Mouse (Mus musculus): ENCODE data around the gene Pan3. TPM values are rescaled to one million over a fixed set of nuclear protein-coding genes. Genes with fewer than 3 reads are reported as not detected.

Gene Pan3
- polyA plus RNA-seq, 1 experiment from 2014 or later: 46.9 TPM

DNA sequence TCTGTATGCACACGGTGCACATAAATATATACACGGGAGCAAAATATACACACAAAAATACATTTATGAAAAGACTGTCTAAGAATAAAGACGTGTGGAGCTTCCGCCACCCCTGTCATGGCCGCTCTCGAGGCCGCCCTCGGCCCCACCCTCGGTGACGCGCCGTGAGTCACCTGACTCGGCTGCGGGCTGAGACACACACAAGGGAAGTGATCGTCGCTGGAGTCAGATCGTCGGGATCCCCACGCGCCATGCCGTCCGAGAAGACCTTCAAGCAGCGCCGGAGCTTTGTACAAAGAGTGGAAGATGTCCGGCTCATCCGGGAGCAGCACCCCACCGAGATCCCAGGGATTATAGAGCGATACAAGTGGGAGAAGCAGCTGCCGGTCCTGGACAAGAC, 21.2 kb upstream of the Pan3 start:
- Histone ChIP-seq H3K4me1 (no peaks in the 10 kb centered on the region), H3K27me3 (ENCODE audit: low read depth, poor library complexity, severe bottlenecking) (no peaks in the 10 kb centered on the region), H3K36me3 (no peaks in the 10 kb centered on the region), H3K4me3 (peak overlapping the region; percentile 28), H3K27ac (no peak overlapping the region), H3K9me3 (replicated peaks) (no peaks in the 10 kb centered on the region)
- WGBS: 60% methylated on average over 29 of the region's 29 CpGs
- DNase-seq (ENCODE audit: low spot score): no peak

GRCm38 (mm10) chr5:147410585-147410984, 19.4 kb upstream of the Pan3 start:
- Histone ChIP-seq H3K4me1 (no peaks in the 10 kb centered on the region), H3K27ac (no peak overlapping the region), H3K4me3 (no peak overlapping the region), H3K9me3 (replicated peaks) (no peaks in the 10 kb centered on the region), H3K36me3 (no peaks in the 10 kb centered on the region), H3K27me3 (ENCODE audit: low read depth, poor library complexity, severe bottlenecking) (no peaks in the 10 kb centered on the region)
- WGBS: 85% methylated on average over 6 of the region's 6 CpGs
- no peak for DNase-seq (ENCODE audit: low spot score)

GRCm38 (mm10) chr5:147417986-147418385, 12.0 kb upstream of the Pan3 start:
- 89% methylated on average over 1 of the region's 1 CpGs for WGBS
- H3K27me3 ChIP-seq (ENCODE audit: low read depth, poor library complexity, severe bottlenecking): no peaks in the 10 kb centered on the region
- H3K27ac ChIP-seq: no peak overlapping the region

DNA sequence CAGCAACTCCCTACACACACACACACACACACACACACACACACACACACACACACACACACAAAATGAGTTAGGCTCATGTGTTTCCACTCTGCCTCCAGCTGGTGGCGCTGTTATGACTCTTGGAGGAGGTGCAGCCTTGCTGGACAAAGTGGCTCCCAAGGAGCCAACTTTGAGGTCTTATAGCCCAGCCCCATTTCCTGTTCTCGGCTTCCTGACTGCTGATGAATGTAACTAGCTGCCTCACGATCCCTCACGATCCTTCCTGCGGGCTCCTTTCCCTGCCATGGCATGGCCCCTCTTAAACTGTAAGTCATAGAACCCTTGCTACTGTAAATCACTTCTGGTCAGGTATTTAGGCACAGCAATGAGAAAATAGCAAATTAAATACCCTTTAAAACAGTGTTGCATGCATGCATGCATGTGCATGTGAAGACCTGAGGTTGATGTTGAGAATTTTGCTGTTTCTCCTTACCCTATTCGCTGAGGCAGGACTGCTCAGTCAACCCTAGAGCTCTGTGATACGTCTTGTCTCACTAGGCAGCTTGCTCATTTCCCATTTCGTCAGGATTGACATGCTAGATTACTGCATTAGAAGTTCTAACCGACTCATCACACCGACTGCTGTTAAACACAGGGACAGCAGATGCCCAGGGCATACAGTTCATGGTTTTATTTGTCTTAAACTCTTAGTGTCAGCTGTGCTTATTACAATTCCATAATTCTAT, 11.4 kb upstream of the Pan3 start:
- no peaks in the 10 kb centered on the region for H3K36me3 ChIP-seq
- 47% methylated on average over 10 of the region's 10 CpGs for WGBS
- no peak overlapping the region; the same call in 1 of the 2 replicates for H3K27ac ChIP-seq
- DNase-seq (ENCODE audit: low spot score): peak; percentile 56
- H3K27me3 ChIP-seq (ENCODE audit: low read depth, poor library complexity, severe bottlenecking): no peaks in the 10 kb centered on the region
- H3K9me3 ChIP-seq (replicated peaks): no peaks in the 10 kb centered on the region
- H3K4me3 ChIP-seq: no peak overlapping the region
- peaks cover 6% of the 10 kb centered on the region; the same call in 1 of the 2 replicates for H3K4me1 ChIP-seq

More at GRCm38 (mm10) chr5:147417986-147418385, 12.0 kb upstream of the Pan3 start:
- DNase-seq (ENCODE audit: low spot score): no peak
- H3K4me3 ChIP-seq: no peak overlapping the region
- peaks cover 6% of the 10 kb centered on the region; the same call in 1 of the 2 replicates for H3K4me1 ChIP-seq
- H3K9me3 ChIP-seq (replicated peaks): no peaks in the 10 kb centered on the region
- no peaks in the 10 kb centered on the region for H3K36me3 ChIP-seq

- Histone ChIP-seq H3K9me3 (replicated peaks) (no peaks in the 10 kb centered on the region), H3K36me3 (no peaks in the 10 kb centered on the region), H3K27me3 (ENCODE audit: low read depth, poor library complexity, severe bottlenecking) (no peaks in the 10 kb centered on the region), H3K4me1 (peaks cover 5% of the 10 kb centered on the region; the same call in 1 of the 2 replicates), H3K4me3 (no peak overlapping the region), H3K27ac (no peak overlapping the region)
- no peak for DNase-seq (ENCODE audit: low spot score)
- WGBS: 44% methylated on average over 6 of the region's 6 CpGs
Measured at GRCm38 (mm10) chr5:147423612-147424011, 6.3 kb upstream of the Pan3 start.

- DNase-seq (ENCODE audit: low spot score): no peak
- Histone ChIP-seq H3K36me3 (no peaks in the 10 kb centered on the region), H3K4me1 (peaks cover 13% of the 10 kb centered on the region), H3K27me3 (ENCODE audit: low read depth, poor library complexity, severe bottlenecking) (no peaks in the 10 kb centered on the region), H3K9me3 (replicated peaks) (no peaks in the 10 kb centered on the region), H3K4me3 (no peak overlapping the region), H3K27ac (no peak overlapping the region)
- WGBS: 85% methylated on average over 4 of the region's 4 CpGs
Measured at GRCm38 (mm10) chr5:147426048-147426805, 3.7 kb upstream of the Pan3 start.

- peak overlapping the region; percentile 98 for H3K27ac ChIP-seq
- peaks cover 11% of the 10 kb centered on the region; the same call in 1 of the 2 replicates for H3K36me3 ChIP-seq
- WGBS: under 1% methylated on average over 79 of the region's 91 CpGs
- H3K4me3 ChIP-seq: peak overlapping the region; percentile 99
- H3K9me3 ChIP-seq (replicated peaks): no peaks in the 10 kb centered on the region
- DNase-seq (ENCODE audit: low spot score): peak; percentile 74
- no peaks in the 10 kb centered on the region for H3K27me3 ChIP-seq (ENCODE audit: low read depth, poor library complexity, severe bottlenecking)
- peaks cover 15% of the 10 kb centered on the region for H3K4me1 ChIP-seq
Measured at GRCm38 (mm10) chr5:147430361-147430935, 487 bp downstream of the Pan3 start.

- H3K27ac ChIP-seq: peak overlapping the region; percentile 98
- peak; percentile 74 for DNase-seq (ENCODE audit: low spot score)
- peak overlapping the region; percentile 99 for H3K4me3 ChIP-seq
- H3K27me3 ChIP-seq (ENCODE audit: low read depth, poor library complexity, severe bottlenecking): no peaks in the 10 kb centered on the region
- peaks cover 11% of the 10 kb centered on the region; the same call in 1 of the 2 replicates for H3K36me3 ChIP-seq
- no peaks in the 10 kb centered on the region for H3K9me3 ChIP-seq (replicated peaks)
- peaks cover 15% of the 10 kb centered on the region for H3K4me1 ChIP-seq
- WGBS: 1% methylated on average over 55 of the region's 68 CpGs
Measured at GRCm38 (mm10) chr5:147430936-147431839, 1.2 kb downstream of the Pan3 start.

GRCm38 (mm10) chr5:147432927-147433326, 3.0 kb downstream of the Pan3 start:
- H3K36me3 ChIP-seq: peaks cover 11% of the 10 kb centered on the region; the same call in 1 of the 2 replicates
- no peaks in the 10 kb centered on the region for H3K9me3 ChIP-seq (replicated peaks)
- no peaks in the 10 kb centered on the region for H3K27me3 ChIP-seq (ENCODE audit: low read depth, poor library complexity, severe bottlenecking)
- H3K4me3 ChIP-seq: no peak overlapping the region
- H3K4me1 ChIP-seq: peaks cover 15% of the 10 kb centered on the region
- no peak overlapping the region for H3K27ac ChIP-seq
- DNase-seq (ENCODE audit: low spot score): no peak
- WGBS: 91% methylated on average over 8 of the region's 8 CpGs

DNA sequence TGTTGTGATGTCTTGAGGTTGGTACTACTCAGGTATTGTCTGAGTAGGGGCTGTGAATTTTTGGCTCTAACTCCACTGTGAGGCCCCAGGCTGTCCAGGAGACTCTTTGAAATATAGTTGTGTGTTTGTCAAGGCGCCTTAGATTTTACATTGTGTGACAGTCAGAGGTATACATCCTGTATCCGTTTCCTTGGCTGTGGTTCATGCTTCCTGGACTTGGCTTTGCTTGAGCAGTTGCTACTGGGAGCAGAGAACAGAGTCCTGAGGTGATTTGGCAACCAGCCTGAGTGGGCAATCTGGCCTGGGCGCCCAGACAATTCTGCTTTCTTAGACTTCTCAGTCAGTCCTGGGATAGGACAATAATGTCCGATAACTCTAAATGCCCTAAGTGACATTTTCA, 5.3 kb downstream of the Pan3 start:
- no peak for DNase-seq (ENCODE audit: low spot score)

DNA sequence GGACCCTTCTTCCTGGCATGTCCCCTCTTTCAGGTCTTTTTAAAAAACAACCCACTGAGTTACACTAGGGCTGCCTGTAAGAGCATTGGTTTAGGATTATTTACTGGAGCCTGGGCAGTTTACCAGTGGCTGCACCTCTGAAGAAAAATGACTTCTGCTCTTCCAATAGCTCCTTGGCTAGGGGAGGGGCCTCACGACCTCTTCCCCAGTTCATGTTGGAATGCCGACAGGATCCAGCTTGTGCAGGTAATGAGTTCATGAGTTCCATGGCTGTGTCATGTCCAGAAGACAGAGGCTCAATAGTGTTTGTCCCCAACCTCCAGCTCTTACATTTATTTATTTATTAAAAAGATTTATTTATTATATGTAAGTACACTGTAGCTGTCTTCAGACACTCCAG, 5.8 kb downstream of the Pan3 start:
- Histone ChIP-seq H3K27me3 (ENCODE audit: low read depth, poor library complexity, severe bottlenecking) (no peaks in the 10 kb centered on the region), H3K27ac (no peak overlapping the region), H3K4me1 (peaks cover 4% of the 10 kb centered on the region; the same call in 1 of the 2 replicates), H3K4me3 (no peak overlapping the region), H3K36me3 (peaks cover 22% of the 10 kb centered on the region), H3K9me3 (replicated peaks) (no peaks in the 10 kb centered on the region)
- no peak for DNase-seq (ENCODE audit: low spot score)
- WGBS: 68% methylated on average over 2 of the region's 2 CpGs

More for the DNA sequence above, 5.3 kb downstream of the Pan3 start:
- no peaks in the 10 kb centered on the region for H3K27me3 ChIP-seq (ENCODE audit: low read depth, poor library complexity, severe bottlenecking)
- H3K36me3 ChIP-seq: peaks cover 22% of the 10 kb centered on the region
- H3K9me3 ChIP-seq (replicated peaks): no peaks in the 10 kb centered on the region
- WGBS: 83% methylated on average over 4 of the region's 4 CpGs
- H3K4me3 ChIP-seq: no peak overlapping the region
- no peak overlapping the region for H3K27ac ChIP-seq
- peaks cover 4% of the 10 kb centered on the region; the same call in 1 of the 2 replicates for H3K4me1 ChIP-seq

- peaks cover 4% of the 10 kb centered on the region; the same call in 1 of the 2 replicates for H3K4me1 ChIP-seq
- H3K27me3 ChIP-seq (ENCODE audit: low read depth, poor library complexity, severe bottlenecking): no peaks in the 10 kb centered on the region
- whole genome bisulfite sequencing: 96% methylated on average over 5 of the region's 5 CpGs
- no peak for DNase-seq (ENCODE audit: low spot score)
- peaks cover 22% of the 10 kb centered on the region for H3K36me3 ChIP-seq
- no peak overlapping the region for H3K27ac ChIP-seq
- H3K4me3 ChIP-seq: no peak overlapping the region
- H3K9me3 ChIP-seq (replicated peaks): no peaks in the 10 kb centered on the region
Measured at GRCm38 (mm10) chr5:147436491-147436890, 6.5 kb downstream of the Pan3 start.
